Comparison of ENCODE assay signal across 8 mouse cellular contexts in genomic region chr17:3114720-3115379, GRCm38 (mm10). TPM values are rescaled to one million over a fixed set of nuclear protein-coding genes. Genes with fewer than 3 reads are reported as not detected.
A peak's percentile ranks its signal among the peaks of the same experiment; 100 is the strongest.
DNase-seq lines count a peak whose midpoint lies in the region; ATAC-seq and TF ChIP-seq lines count a peak whose summit lies in the region.

TSS of gene Scaf8 (plus strand) at chr17:3114972.

- H3K4me2 ChIP-seq in forebrain, postnatal 0 days (ENCODE audit: low read depth): peak within 1 kb of the TSS; percentile 53
- H3K4me2 ChIP-seq in lung, embryonic 16.5 days (ENCODE audit: low read depth, low read length): peak within 1 kb of the TSS; percentile 83

- peak; percentile 79 for ATAC-seq in G1E (ENCODE audit: extremely low read depth, insufficient number of reproducible peaks, low FRiP score, poor library complexity, severe bottlenecking)
- ATAC-seq in forebrain, postnatal 0 days: peak; percentile 96
- peak; percentile 95 for ATAC-seq in lung, embryonic 16.5 days (ENCODE audit: low read depth)

- WGBS in forebrain, postnatal 0 days: under 1% methylated on average over 65 of the region's 91 CpGs
- WGBS in lung, embryonic 16.5 days: under 1% methylated on average over 62 of the region's 91 CpGs

- H3K27ac ChIP-seq in forebrain, postnatal 0 days (ENCODE audit: low read depth, low read length): peak within 1 kb of the TSS; percentile 98
- H3K27ac ChIP-seq in lung, embryonic 16.5 days (ENCODE audit: low read length): peak within 1 kb of the TSS; percentile 100

- peak; percentile 59; the same call in 1 of the 2 replicates for TF ChIP-seq CTCF in G1E (IDR thresholded peaks at IDR 0.05; ENCODE audit: low read depth, low read length)
- peak; percentile 73 for TF ChIP-seq CTCF in forebrain, postnatal 0 days (IDR thresholded peaks at IDR 0.05; ENCODE audit: low read depth)

- peak within 1 kb of the TSS; percentile 97 for H3K4me3 ChIP-seq in G1E (ENCODE audit: low read depth, low read length)
- peak within 1 kb of the TSS; percentile 95 for H3K4me3 ChIP-seq in forebrain, postnatal 0 days (ENCODE audit: low read depth, low read length)
- peak within 1 kb of the TSS; percentile 96 for H3K4me3 ChIP-seq in lung, embryonic 16.5 days (ENCODE audit: low read length)

- H3K4me1 ChIP-seq in G1E (ENCODE audit: insufficient read depth, low read depth, low read length): peaks cover 29% of the 10 kb centered on the region
- H3K4me1 ChIP-seq in forebrain, postnatal 0 days (ENCODE audit: insufficient read depth): peaks cover 9% of the 10 kb centered on the region; the same call in 1 of the 2 replicates
- peaks cover 10% of the 10 kb centered on the region for H3K4me1 ChIP-seq in lung, embryonic 16.5 days (replicated peaks; ENCODE audit: control insufficient read depth, insufficient read depth, low read length)

- H3K27me3 ChIP-seq in G1E (ENCODE audit: insufficient read depth, low read length): no peaks in the 10 kb centered on the region
- H3K27me3 ChIP-seq in forebrain, postnatal 0 days (ENCODE audit: insufficient read depth, low read length): no peaks in the 10 kb centered on the region
- H3K27me3 ChIP-seq in lung, embryonic 16.5 days (ENCODE audit: control insufficient read depth, insufficient read depth, low read depth, low read length): no peaks in the 10 kb centered on the region

- H3K9ac ChIP-seq in forebrain, postnatal 0 days: peak within 1 kb of the TSS; percentile 90
- peak within 1 kb of the TSS; percentile 98 for H3K9ac ChIP-seq in lung, embryonic 16.5 days (ENCODE audit: low read length)

- H3K9me3 ChIP-seq in G1E (replicated peaks): no peaks in the 10 kb centered on the region
- no peaks in the 10 kb centered on the region for H3K9me3 ChIP-seq in forebrain, postnatal 0 days (ENCODE audit: low read length)
- H3K9me3 ChIP-seq in lung, embryonic 16.5 days (ENCODE audit: control insufficient read depth, low read length): no peaks in the 10 kb centered on the region

- peaks cover 26% of the 10 kb centered on the region for H3K36me3 ChIP-seq in G1E (replicated peaks)
- no peaks in the 10 kb centered on the region for H3K36me3 ChIP-seq in forebrain, postnatal 0 days (ENCODE audit: insufficient read depth)
- no peaks in the 10 kb centered on the region for H3K36me3 ChIP-seq in lung, embryonic 16.5 days (ENCODE audit: control insufficient read depth, insufficient read depth, low read length)

- peak; percentile 70 for DNase-seq in G1E (ENCODE audit: low spot score)
- peak; percentile 85 to 99 for DNase-seq in cerebellum, adult 18-20 months
- peak; percentile 97 for DNase-seq in forebrain, postnatal 0 days
- peak; percentile 95 for DNase-seq in heart, postnatal 4 days
- peak; percentile 54 for DNase-seq in layer of hippocampus, adult 9-10 months (ENCODE audit: low spot score)
- peak; percentile 93 for DNase-seq in ovary, postnatal 10 days (ENCODE audit: low spot score)
- peak; percentile 87 to 93 for DNase-seq in thymus, postnatal 10 days (ENCODE audit: low spot score in 2 of 2)

RNA-seq across cellular contexts. Expression of gene Scaf8, which starts in this region (rescaled TPM):
- 76.5 and 79.9 TPM in 2 replicates for total RNA-seq in G1E (2014; fragmentation: Nextera tagmentation)
- 38.0 and 43.5 TPM in 2 replicates for total RNA-seq in G1E (2017)
- 51.0 and 57.0 TPM in 2 replicates for polyA plus RNA-seq in G1E (2012)
- total RNA-seq in forebrain, postnatal 0 days (2014; rRNA removed): 54.1 and 65.8 TPM in 2 replicates
- polyA plus RNA-seq in forebrain, postnatal 0 days (2015; fragmentation: Nextera tagmentation; extraction: Ambion mirVana): 12.1 and 15.6 TPM in 2 replicates
- 10 to 100 TPM; 51.2 to 51.3 TPM for total RNA-seq in heart, postnatal 4 days (2021)
- 16.0 and 18.1 TPM in 2 replicates for polyA plus RNA-seq in lung, embryonic 16.5 days (2015; fragmentation: Nextera tagmentation; extraction: Ambion mirVana)

Comparison
In these comparisons a context has a peak if more than half of its experiments do, and no peak if none do; other contexts are left out.
1. Peak in every context shown above with its lines: DNase-seq, ATAC-seq, H3K4me3 ChIP-seq and H3K27ac ChIP-seq.